Mouse (Mus musculus) 416B (cell line): ENCODE measurements around the gene Rnf181.
A peak's percentile ranks its signal among the peaks of the same experiment; 100 is the strongest.

Experiments used
- DNase-seq: peaks from one replicate; pipeline ENCODE4 v3.0.0; 2011; ENCODE audit warnings: low read depth

The Rnf181 gene

GRCm38 (mm10) chr6:72359891-72360598 lies 6.7 kb downstream of the Rnf181 start:
- no peak for DNase-seq

DNA sequence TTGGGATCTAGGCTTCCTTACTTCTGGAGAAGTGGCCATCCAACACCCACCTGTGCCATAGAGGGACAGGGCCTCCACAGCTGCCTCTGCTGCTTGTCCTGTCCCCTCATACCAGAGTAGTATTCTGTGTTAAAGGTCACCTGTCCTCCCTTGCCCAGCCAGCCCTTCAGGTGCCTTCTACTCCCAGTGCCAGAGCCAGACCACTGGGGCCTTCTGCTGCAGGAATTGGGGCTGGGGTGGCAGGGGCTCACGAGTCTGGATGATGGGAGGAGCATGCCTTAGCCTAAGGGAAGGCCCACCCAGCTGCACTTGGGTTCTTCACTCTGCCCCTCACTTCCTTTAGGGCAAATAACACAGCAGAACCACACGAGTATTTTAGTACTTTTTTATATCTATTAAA lies 7.4 kb downstream of the Rnf181 start:
- no peak for DNase-seq

DNA sequence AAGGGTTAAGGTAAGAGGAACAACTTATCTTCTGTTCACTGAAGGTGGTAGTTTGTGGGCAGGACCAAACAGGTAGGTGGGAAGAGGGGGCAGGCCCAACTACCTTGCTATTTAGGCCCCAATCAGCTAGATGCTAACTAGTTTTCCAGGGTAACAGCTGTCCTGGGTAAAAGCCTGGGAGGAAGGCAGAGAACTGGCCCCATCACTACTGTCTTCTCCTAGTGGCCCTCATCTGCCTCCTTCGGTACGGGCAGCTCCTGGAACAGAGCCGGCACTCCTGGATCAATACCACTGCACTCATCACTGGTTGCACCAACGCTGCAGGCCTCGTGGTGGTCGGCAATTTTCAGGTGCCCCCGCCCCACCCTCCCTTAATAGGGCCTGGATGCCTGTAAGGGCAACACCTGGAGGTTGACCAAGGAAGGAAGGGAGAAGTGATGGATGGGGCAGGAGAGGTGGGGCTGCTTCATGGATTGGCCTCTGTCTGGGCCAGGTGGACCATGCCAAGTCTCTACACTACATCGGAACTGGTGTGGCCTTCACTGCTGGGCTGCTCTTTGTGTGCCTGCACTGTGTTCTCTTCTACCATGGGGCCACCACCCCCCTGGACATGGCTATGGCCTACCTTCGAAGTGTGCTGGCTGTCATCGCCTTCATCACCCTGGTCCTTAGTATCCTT lies 8.5 kb downstream of the Rnf181 start:
- no peak for DNase-seq

- DNase-seq = no peak
Observed at GRCm38 (mm10) chr6:72357164-72358079, 9.3 kb downstream of the Rnf181 start.

DNA sequence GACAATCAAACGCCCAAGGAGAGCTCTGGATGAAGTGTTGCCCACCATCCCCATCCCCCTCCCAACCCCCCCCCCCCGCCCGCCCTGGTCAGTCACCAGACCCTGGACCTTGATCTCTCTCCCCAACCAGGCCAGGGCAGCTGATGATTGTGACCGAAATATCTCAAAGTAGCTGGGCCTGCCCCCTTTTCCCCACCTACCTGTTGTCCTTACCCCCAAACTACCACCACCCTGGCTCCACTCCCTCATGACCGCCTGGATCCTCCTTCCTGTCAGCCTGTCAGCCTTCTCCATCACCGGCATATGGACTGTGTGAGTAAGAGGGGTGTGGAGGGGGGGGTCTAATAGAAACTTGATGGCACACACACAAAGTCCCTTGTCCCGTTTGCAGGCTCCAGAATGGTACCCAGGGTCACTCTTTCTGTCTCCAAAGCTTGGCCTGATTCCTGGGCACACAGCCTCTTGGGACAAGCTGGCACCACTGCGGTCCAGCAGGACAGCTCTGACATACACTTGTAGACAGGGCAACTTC lies 10.7 kb downstream of the Rnf181 start:
- no peak for DNase-seq

- DNase-seq = no peak
Observed at GRCm38 (mm10) chr6:72355066-72355911, 11.5 kb downstream of the Rnf181 start, which contains the start of gene Tmem150a. Gene Tmem150a, plus strand, starts transcription at chr6:72355447.

- no peak for DNase-seq
Observed at GRCm38 (mm10) chr6:72354025-72354424, 12.7 kb downstream of the Rnf181 start.

DNA sequence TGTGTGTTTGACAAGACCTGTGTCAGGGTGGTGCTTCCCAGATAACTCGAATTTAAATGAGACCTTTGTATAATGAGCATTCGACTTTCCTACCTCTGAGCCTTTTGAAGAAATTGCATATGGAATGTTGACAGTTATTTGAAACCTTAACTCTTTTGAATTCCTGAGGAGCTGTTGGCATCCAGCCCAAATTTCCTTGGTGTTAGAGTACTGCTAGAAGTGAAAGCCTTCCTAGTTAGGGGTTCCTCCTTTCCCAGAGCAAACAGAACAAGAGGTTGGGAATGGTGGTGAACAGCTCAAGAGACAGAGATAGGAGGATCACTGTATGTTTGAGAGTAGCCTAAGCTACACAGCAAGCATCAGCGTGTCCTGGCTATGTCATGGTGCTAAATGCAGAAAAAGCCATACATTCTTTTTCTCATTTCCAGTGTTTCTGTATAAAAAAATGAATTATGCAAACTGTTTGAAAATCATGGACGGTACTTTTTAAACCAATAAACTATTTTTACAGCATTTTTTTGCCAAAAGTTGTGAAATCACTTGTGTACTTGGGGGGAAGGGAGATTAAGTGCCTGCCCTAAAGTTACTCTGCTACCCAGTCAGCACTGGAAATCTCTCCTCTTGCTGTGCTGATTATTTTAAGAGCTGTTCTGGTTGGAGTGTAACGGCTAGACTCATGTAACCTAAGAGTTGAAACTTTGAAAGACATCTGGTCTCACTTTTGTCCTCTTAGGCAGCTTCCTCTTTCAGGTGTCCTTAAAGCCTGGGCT lies 13.9 kb downstream of the Rnf181 start:
- DNase-seq = no peak

DNA sequence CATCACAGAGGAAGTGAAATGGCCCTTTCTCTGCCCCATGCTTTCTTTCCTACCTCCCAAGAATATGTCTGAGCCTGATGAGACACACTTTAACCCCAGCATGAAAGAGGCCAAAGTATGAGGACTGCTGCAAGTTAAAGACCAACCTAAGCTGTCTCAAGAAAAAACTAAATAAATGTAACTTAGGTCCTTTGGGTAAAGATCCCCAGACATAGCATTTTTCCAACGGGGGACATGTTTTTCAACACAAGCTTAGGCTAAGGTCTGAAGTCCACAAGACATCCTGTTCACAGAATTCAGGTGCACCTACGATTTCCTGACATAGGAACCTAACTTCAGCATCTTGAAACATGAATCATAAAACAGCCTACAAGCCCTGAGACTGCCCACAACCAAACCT lies 16.5 kb downstream of the Rnf181 start:
- DNase-seq = no peak

GRCm38 (mm10) chr6:72348411-72348810 lies 18.3 kb downstream of the Rnf181 start:
- DNase-seq = no peak

GRCm38 (mm10) chr6:72347166-72347941 lies 19.4 kb downstream of the Rnf181 start, which contains the start of gene 0610030E20Rik:
Gene 0610030E20Rik, plus strand, starts transcription at chr6:72347317.
- peak; percentile 85 for DNase-seq

DNA sequence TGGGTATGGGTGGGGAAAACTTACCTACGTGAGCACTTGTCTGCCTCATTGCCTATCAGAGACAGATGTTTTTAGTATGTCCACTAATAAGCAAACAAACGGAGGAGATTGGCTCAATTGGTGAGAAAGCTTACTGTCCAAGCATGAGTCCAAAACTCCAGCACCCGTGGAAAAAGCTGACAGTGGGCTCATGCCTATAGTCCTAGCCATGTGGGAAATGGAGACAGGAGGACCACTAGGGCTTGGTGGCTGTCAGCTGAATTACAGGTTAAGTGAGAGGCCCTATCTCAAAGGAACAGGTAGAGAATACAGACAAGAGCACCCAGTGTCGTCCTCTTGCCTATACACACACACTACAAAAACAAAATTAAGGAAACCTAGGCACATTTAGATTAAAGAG lies 20.5 kb downstream of the Rnf181 start:
- no peak for DNase-seq

DNA sequence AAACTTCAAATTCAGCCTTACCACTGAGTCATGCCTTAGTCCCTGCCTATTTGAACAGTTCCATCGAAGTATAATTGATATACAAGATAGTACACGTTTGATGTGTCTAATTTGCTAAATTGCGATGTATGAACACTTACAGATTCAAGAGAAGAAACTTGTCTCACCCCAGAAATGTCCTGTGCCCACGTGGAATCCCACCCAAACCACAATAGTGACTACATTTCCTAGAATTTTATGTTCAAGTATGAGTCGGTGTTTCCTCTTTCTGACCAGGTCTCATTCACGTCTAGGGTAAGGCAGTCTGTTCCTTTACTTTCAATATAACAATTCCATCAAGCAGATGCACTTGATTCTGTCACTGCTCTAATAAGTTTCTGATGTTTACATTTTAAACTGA lies 21.1 kb downstream of the Rnf181 start:
- peak; percentile 79 for DNase-seq

DNA sequence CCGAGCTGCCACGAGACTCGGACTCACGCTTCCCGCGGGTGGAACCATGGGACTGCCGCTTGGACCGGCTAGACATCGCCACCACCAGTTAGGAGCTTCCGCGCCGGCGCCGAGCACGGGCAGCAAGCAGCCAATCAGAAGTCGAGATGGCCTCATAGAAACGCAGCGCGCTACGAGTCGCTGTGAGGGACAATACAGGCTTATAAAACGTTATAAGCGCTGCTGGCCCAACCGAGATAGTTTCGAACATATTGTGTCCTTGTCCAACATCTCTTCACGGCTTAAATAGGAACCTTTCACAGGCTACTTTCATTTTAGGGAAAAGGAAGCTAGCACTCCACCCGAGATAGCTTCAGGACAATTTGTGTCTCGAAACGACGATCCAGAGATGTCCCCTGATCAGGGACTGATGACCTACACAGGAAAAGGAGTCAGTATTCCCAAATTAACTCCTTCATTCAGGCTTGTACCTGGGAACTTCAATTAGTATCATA lies 21.6 kb downstream of the Rnf181 start, which contains the start of gene Usp39:
Usp39 (minus strand) TSS at position 111 of the 494 bp plus-strand sequence.
- DNase-seq = peak; percentile 97

- no peak for DNase-seq
Observed at GRCm38 (mm10) chr6:72344396-72345073, 22.2 kb downstream of the Rnf181 start.

DNA sequence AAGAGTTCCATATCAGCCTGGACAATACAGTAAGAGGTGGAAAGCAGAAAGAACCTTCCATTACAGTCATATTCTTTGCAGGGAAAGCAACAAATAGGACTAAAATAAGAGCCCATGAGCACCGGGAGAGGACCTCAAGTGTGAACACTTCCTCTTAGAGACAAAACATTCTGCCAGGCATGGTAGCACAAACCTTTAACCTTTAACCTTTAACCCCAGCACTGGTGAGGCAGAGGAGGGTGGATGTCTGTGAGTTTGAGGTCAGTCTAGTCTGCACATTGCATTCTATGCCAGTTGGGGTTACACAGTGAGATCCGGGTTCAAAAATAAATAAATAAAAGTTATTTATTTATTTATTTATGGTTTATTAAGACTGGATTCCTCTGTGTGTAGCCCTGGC lies 26.3 kb downstream of the Rnf181 start:
- no peak for DNase-seq

GRCm38 (mm10) chr6:72333111-72333510 lies 33.6 kb downstream of the Rnf181 start:
- DNase-seq = peak; percentile 65

- DNase-seq = peak; percentile 65
Observed at GRCm38 (mm10) chr6:72330133-72330532, 36.6 kb downstream of the Rnf181 start.

DNA sequence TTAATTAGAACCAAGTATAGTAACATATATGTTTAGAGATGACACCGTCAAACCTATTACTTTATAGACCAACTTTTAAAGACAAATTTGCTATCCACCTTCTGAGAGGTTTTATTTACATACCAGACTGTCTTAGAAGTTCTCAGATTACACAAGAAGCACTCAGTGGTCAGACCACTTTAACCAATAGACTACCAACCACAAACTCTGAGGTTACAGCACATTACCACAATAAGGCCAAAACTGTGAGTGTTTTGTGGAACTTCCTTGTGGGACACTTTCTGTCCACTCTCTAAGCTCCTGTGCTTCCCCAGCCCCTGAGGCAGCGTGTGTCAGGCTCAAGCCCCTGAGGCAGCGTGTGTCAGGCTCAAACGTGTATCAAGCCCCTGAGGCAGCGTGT lies 37.7 kb downstream of the Rnf181 start:
- DNase-seq = peak; percentile 60
